Mouse (Mus musculus) gastrocnemius, adult 2 months (tissue): ENCODE data around the gene Srp9. TPM values are rescaled to one million over a fixed set of nuclear protein-coding genes. Genes with fewer than 3 reads are reported as not detected.

Experiments
- DNase-seq: peaks from one replicate; pipeline ENCODE4 v3.0.0; 2022
- H3K27ac ChIP-seq: fragments of 200-600 bp; 2 replicates; pipeline ENCODE4 v1.8.1; 2022; ENCODE audit warnings: mild to moderate bottlenecking
- H3K4me3 ChIP-seq: fragments of 200-600 bp; 2 replicates; pipeline ENCODE4 v1.8.1; 2022; ENCODE audit warnings: mild to moderate bottlenecking, moderate library complexity
- CTCF ChIP-seq: fragments of 200-600 bp; IDR thresholded peaks from 2 replicates; pipeline ENCODE4 v1.8.1; 2022; ENCODE audit warnings: antibody characterized with exemption, mild to moderate bottlenecking, moderate library complexity
- intact Hi-C: fragments of 180-260 bp; cut with DNase I; formaldehyde crosslinking; loops from one replicate; pipeline ENCODE4 v1.15.1; 2025
- total RNA-seq, 2 experiments: library from RNA; stranded (reverse); gene quantifications; 2 replicates each; pipeline ENCODE4 v1.2.3; 2021

Gene Srp9
- total RNA-seq, 2 experiments from 2014 or later: 41.1 to 44.9 TPM

GRCm38 (mm10) chr1:182110708-182111385, 13.7 kb upstream of the Srp9 start:
- no peak for DNase-seq
- no peak for TF ChIP-seq CTCF
- intact Hi-C loops: loop anchor here (5.0 kb wide), 1 partner anchor 89 kb away; no protein-coding TSS in a partner anchor
- Histone ChIP-seq H3K4me3 (no peak overlapping the region), H3K27ac (peak overlapping the region; percentile 71)

- intact Hi-C loops: loop anchor here (5.0 kb wide), 1 partner anchor 89 kb away; no protein-coding TSS in a partner anchor
- Histone ChIP-seq H3K4me3 (no peak overlapping the region), H3K27ac (peak overlapping the region; percentile 71)
- DNase-seq: peak; percentile 46
- no peak for TF ChIP-seq CTCF
These were observed 12.9 kb upstream of the Srp9 start for GRCm38 (mm10) chr1:182111386-182112317.

- no peak for DNase-seq
- Histone ChIP-seq H3K27ac (no peak overlapping the region), H3K4me3 (no peak overlapping the region)
- TF ChIP-seq CTCF: no peak
- intact Hi-C loops: loop anchor here (5.0 kb wide), 1 partner anchor 90 kb away; no protein-coding TSS in a partner anchor
These were observed 12.2 kb upstream of the Srp9 start for GRCm38 (mm10) chr1:182112385-182112784.

GRCm38 (mm10) chr1:182113131-182113530, 11.4 kb upstream of the Srp9 start:
- no peak for DNase-seq
- Histone ChIP-seq H3K27ac (no peak overlapping the region), H3K4me3 (no peak overlapping the region)
- TF ChIP-seq CTCF: no peak
- intact Hi-C loops: loop anchor here (5.0 kb wide), 1 partner anchor 91 kb away; no protein-coding TSS in a partner anchor

GRCm38 (mm10) chr1:182113587-182114500, 10.7 kb upstream of the Srp9 start:
- TF ChIP-seq CTCF: no peak
- intact Hi-C loops: loop anchor here (5.0 kb wide), 1 partner anchor 92 kb away; no protein-coding TSS in a partner anchor

GRCm38 (mm10) chr1:182115197-182115596, 9.3 kb upstream of the Srp9 start:
- H3K4me3 ChIP-seq: peak overlapping the region; percentile 18; the same call in 1 of the 2 replicates
- intact Hi-C loops: loop anchor here (1.0 kb wide), 1 partner anchor 226 kb away; no protein-coding TSS in a partner anchor
- H3K27ac ChIP-seq: no peak overlapping the region
- peak; percentile 61 for DNase-seq
- peak; percentile 84 for TF ChIP-seq CTCF

More at GRCm38 (mm10) chr1:182113587-182114500, 10.7 kb upstream of the Srp9 start:
- peak; percentile 36 for DNase-seq
- 0 out of 2 replicates have a peak overlapping the region, but pooled peaks have one; percentile 16 for H3K27ac ChIP-seq
- no peak overlapping the region for H3K4me3 ChIP-seq

GRCm38 (mm10) chr1:182115651-182116408, 8.7 kb upstream of the Srp9 start:
- H3K4me3 ChIP-seq: peak overlapping the region; percentile 18; the same call in 1 of the 2 replicates
- intact Hi-C loops: loop anchor here (1.0 kb wide), 1 partner anchor 227 kb away; no protein-coding TSS in a partner anchor
- TF ChIP-seq CTCF: peak; percentile 62

GRCm38 (mm10) chr1:182122413-182122812, 2.1 kb upstream of the Srp9 start:
- Histone ChIP-seq H3K4me3 (no peak overlapping the region), H3K27ac (no peak overlapping the region)
- no peak for TF ChIP-seq CTCF
- intact Hi-C loops: loop anchor here (10.0 kb wide), 1 partner anchor 398 kb away; no protein-coding TSS in a partner anchor
- DNase-seq: no peak

More at GRCm38 (mm10) chr1:182115651-182116408, 8.7 kb upstream of the Srp9 start:
- H3K27ac ChIP-seq: no peak overlapping the region
- DNase-seq: peak; percentile 64

- intact Hi-C loops: loop anchor here (10.0 kb wide), 1 partner anchor 400 kb away; no protein-coding TSS in a partner anchor
- Histone ChIP-seq H3K27ac (peak overlapping the region; percentile 96), H3K4me3 (peak overlapping the region; percentile 91)
- peak; percentile 89 for DNase-seq
- no peak for TF ChIP-seq CTCF
These were observed 409 bp downstream of the Srp9 start for GRCm38 (mm10) chr1:182124924-182125368.

GRCm38 (mm10) chr1:182130830-182131229, 6.3 kb downstream of the Srp9 start:
- DNase-seq: no peak
- H3K4me3 ChIP-seq: no peak overlapping the region
- peak; percentile 64 for TF ChIP-seq CTCF
- intact Hi-C loops: no loop called here
- no peak overlapping the region for H3K27ac ChIP-seq
